Mouse (Mus musculus): Measurements from ENCODE around the gene Slc38a7. TPM values are rescaled to one million over a fixed set of nuclear protein-coding genes. Genes with fewer than 3 reads are reported as not detected.

Slc38a7 gene
- polyA plus RNA-seq, 1 experiment from 2014 or later = 17.5 TPM

DNA sequence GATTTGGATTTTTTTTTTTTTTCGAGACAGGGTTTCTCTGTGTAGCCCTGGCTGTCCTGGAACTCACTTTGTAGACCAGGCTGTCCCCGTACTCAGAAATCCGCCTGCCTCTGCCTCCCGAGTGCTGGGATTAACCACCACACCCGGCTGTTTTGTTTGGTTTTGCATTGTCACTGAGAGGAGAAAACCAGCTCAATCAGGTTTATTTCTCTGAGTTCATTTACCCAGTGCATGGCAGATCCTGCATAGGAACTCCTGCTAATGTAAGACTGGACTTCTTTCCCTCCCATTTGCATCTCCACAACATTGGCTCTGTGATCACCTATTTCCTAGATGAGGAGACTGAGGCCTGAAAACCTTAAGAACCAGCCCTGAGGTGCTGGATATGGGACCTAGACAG is 31.2 kb downstream of the Slc38a7 start:
- 83% methylated on average over 5 of the region's 5 CpGs for WGBS
- no peaks in the 10 kb centered on the region for H3K9me3 ChIP-seq
- H3K9ac ChIP-seq = no peak overlapping the region
- H3K4me3 ChIP-seq = no peak overlapping the region
- H3K4me1 ChIP-seq = no peaks in the 10 kb centered on the region
- no peaks in the 10 kb centered on the region for H3K36me3 ChIP-seq
- H3K27ac ChIP-seq = no peak overlapping the region
- H3K4me2 ChIP-seq = no peak overlapping the region
- no peak for ATAC-seq (ENCODE audit: insufficient number of reproducible peaks, insufficient read depth, low FRiP score, low TSS enrichment, low read depth)
- H3K27me3 ChIP-seq = no peaks in the 10 kb centered on the region

DNA sequence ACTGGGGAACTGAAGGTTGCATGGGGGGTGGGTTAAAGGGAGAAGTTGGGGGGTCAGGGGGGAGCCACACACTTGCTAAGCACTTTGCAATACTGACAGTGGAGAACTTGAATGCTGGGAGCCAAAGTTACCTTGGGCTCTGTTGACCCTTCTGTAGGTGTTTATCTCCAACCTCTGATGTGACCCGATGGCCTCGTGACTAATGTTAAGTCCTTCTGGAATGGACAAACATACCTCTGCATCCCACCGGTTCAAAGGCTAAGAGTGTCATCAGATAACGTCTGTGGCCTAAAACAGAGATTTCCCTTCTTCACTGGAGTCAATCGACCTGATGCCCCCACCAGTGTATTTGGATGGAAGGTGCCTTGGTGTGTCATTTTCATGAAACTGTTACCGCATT is 32.1 kb downstream of the Slc38a7 start:
- Histone ChIP-seq H3K36me3 (no peaks in the 10 kb centered on the region), H3K27ac (no peak overlapping the region), H3K4me3 (no peak overlapping the region), H3K27me3 (no peaks in the 10 kb centered on the region), H3K4me2 (no peak overlapping the region), H3K9me3 (no peaks in the 10 kb centered on the region), H3K4me1 (0 out of 2 replicates have a peak, but pooled peaks cover 2% of the 10 kb centered on the region), H3K9ac (no peak overlapping the region)
- no peak for ATAC-seq (ENCODE audit: insufficient number of reproducible peaks, insufficient read depth, low FRiP score, low TSS enrichment, low read depth)
- WGBS = 87% methylated on average over 6 of the region's 6 CpGs

DNA sequence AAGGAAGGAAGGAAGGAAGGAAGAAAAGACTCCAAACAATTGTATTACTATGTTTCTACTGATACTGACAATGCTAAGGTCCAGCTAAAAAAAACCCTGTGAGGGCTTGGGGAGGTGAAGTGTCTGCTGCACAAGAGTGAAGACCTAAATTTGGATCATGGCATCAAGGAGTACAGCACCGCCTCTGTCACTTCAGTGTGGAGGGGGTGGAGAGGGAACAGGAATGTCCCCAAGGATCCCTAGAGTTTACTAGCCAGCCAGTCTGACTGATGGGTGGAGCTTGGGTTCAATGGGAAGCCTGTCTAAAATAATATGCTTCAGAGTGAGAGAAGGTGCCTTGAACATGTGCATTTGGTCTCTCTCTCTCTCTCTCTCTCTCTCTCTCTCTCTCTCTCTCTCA is 35.1 kb downstream of the Slc38a7 start:
- H3K4me2 ChIP-seq = no peak overlapping the region
- 23% methylated on average over 1 of the region's 1 CpGs for WGBS
- 0 out of 2 replicates have a peak, but pooled peaks cover 5% of the 10 kb centered on the region for H3K4me1 ChIP-seq
- H3K9me3 ChIP-seq = no peaks in the 10 kb centered on the region
- H3K9ac ChIP-seq = no peak overlapping the region
- no peaks in the 10 kb centered on the region for H3K36me3 ChIP-seq
- ATAC-seq (ENCODE audit: insufficient number of reproducible peaks, insufficient read depth, low FRiP score, low TSS enrichment, low read depth) = no peak
- H3K27ac ChIP-seq = no peak overlapping the region
- no peak overlapping the region for H3K4me3 ChIP-seq
- H3K27me3 ChIP-seq = no peaks in the 10 kb centered on the region

DNA sequence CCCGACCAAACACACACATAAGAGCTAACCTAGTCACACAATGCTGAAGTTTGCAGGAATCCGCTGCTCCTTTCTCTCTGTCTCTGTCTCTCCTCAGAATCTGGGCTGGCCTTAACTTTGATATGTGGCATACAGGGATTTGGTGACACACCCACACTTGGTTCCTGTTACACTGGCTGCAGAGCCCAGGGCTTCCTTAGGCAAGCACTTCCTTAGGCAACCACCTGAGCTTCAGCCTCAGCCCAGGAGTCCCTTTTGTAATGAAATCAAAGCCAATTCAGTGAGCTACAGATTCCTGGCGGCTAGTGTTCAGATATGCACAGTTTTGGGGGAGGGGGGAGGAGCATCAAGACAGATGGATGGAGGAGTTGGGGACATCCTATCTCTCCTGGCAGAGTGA is 35.7 kb downstream of the Slc38a7 start:
- H3K4me2 ChIP-seq = no peak overlapping the region
- H3K9ac ChIP-seq = no peak overlapping the region
- no peak overlapping the region for H3K27ac ChIP-seq
- no peak for ATAC-seq (ENCODE audit: insufficient number of reproducible peaks, insufficient read depth, low FRiP score, low TSS enrichment, low read depth)
- H3K36me3 ChIP-seq = no peaks in the 10 kb centered on the region
- H3K9me3 ChIP-seq = no peaks in the 10 kb centered on the region
- H3K27me3 ChIP-seq = no peaks in the 10 kb centered on the region
- H3K4me3 ChIP-seq = no peak overlapping the region
- 0 out of 2 replicates have a peak, but pooled peaks cover 5% of the 10 kb centered on the region for H3K4me1 ChIP-seq
- 64% methylated on average over 3 of the region's 3 CpGs for WGBS

DNA sequence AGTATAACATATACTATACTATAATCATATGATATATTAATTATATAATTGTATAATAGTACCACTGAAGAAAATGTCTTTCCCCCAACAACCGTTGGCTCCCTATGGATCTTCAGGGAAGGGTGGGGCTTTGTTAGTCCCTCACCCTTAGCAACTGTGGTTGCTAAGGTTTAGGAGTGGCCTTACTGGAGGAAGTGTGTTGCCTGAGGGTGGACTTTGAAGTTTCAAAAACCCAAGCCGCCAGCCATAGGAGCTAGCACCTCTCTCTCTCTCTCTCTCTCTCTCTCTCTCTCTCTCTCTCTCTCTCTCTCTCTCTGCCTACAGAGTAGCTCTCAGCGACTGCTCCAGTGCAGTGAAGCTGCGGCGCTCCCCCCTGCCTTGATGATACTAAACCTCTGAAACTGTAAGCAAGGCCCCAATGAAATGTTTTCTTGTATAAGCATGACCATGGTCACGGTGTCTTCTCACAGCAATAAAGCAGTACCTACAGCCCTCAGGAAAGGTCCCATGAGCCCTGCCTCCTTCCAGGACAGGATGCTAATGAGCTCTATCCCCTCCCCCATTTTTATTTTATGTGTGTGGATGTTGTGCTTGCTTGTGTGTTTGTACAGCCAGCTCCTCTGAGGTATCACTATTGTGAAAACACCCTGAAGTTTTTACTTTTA is 37.2 kb downstream of the Slc38a7 start:
- WGBS = 37% methylated on average over 6 of the region's 6 CpGs

DNA sequence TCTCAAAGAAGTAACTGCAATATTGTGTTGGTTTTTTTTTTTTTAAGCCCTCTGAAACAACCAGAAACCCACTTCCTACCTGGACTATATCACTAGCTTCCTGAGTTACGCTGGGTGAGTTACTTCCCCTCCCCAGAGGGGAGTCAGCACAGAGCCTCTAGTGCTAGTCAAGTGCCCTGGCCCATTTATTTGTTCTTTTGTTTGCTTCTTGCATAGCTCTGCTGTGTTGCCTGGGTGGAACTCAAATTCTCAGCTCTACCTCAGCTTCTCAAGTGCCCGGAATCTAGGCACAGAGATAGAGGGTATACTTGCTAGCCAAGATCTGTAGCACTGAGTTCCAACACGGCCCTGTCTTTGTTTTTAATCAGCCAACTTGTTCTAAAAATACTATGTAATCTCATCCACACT is 43.2 kb downstream of the Slc38a7 start:
- WGBS = 64% methylated on average over 3 of the region's 3 CpGs
- no peak for ATAC-seq (ENCODE audit: insufficient number of reproducible peaks, insufficient read depth, low FRiP score, low TSS enrichment, low read depth)
- no peak overlapping the region for H3K9ac ChIP-seq
- H3K4me3 ChIP-seq = no peak overlapping the region
- peaks cover 10% of the 10 kb centered on the region for H3K4me1 ChIP-seq
- H3K36me3 ChIP-seq = no peaks in the 10 kb centered on the region
- H3K9me3 ChIP-seq = no peaks in the 10 kb centered on the region
- H3K27me3 ChIP-seq = no peaks in the 10 kb centered on the region
- H3K4me2 ChIP-seq = no peak overlapping the region
- H3K27ac ChIP-seq = no peak overlapping the region

More for the DNA sequence above, 37.2 kb downstream of the Slc38a7 start:
- Histone ChIP-seq H3K4me3 (no peak overlapping the region), H3K9me3 (no peaks in the 10 kb centered on the region), H3K4me2 (no peak overlapping the region), H3K9ac (no peak overlapping the region), H3K27me3 (no peaks in the 10 kb centered on the region), H3K27ac (no peak overlapping the region), H3K4me1 (0 out of 2 replicates have a peak, but pooled peaks cover 5% of the 10 kb centered on the region), H3K36me3 (no peaks in the 10 kb centered on the region)
- ATAC-seq (ENCODE audit: insufficient number of reproducible peaks, insufficient read depth, low FRiP score, low TSS enrichment, low read depth) = no peak

DNA sequence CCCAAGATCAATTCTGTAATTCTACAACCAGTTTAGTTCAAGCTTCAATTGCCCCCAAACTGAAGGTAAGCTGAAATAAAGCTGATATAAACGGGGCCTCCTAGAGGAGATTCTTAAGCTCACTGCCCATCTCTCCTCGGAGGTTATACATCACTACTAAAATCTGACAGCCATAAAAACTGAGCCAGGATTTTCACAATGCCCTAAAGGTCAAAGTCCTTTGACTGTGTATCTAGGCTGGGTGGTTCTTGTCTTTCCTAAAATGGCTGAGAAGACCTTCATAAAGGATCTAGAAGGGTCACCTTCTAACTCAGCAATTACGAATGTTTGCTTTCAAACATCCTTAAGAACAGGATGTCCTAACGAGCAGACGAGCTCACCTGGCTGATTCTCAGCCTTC is 44.2 kb downstream of the Slc38a7 start:
- Histone ChIP-seq H3K27ac (no peak overlapping the region), H3K4me1 (peaks cover 16% of the 10 kb centered on the region), H3K4me3 (no peak overlapping the region), H3K4me2 (no peak overlapping the region), H3K9me3 (no peaks in the 10 kb centered on the region), H3K9ac (no peak overlapping the region), H3K27me3 (no peaks in the 10 kb centered on the region), H3K36me3 (peaks cover 4% of the 10 kb centered on the region)
- no peak for ATAC-seq (ENCODE audit: insufficient number of reproducible peaks, insufficient read depth, low FRiP score, low TSS enrichment, low read depth)
- 79% methylated on average over 5 of the region's 5 CpGs for WGBS

DNA sequence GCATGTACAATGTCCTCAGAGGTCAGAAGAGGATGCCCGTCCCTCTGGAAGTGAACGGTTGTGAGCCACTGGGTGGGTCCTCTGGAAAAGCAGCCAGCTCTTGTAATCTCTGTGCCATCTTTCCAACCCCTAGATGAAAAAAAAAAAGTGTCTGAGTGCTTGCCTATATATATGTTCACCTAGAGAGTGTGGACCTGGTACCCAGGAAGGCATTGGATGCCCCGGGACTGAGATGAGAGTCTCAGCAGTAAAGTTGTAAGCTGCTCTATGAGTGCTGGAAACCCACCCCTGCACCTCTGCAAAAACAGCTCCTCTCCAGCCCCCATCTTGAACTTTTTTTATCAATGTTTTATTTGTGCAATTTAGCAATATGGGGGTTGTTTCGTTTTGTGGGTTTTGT is 44.7 kb downstream of the Slc38a7 start:
- no peak overlapping the region for H3K9ac ChIP-seq
- no peaks in the 10 kb centered on the region for H3K27me3 ChIP-seq
- no peak overlapping the region for H3K4me3 ChIP-seq
- no peak for ATAC-seq (ENCODE audit: insufficient number of reproducible peaks, insufficient read depth, low FRiP score, low TSS enrichment, low read depth)
- no peaks in the 10 kb centered on the region for H3K9me3 ChIP-seq
- H3K27ac ChIP-seq = no peak overlapping the region
- H3K36me3 ChIP-seq = peaks cover 4% of the 10 kb centered on the region
- H3K4me1 ChIP-seq = peaks cover 16% of the 10 kb centered on the region
- no peak overlapping the region; the same call in 1 of the 2 replicates for H3K4me2 ChIP-seq
- WGBS = 89% methylated on average over 4 of the region's 4 CpGs

DNA sequence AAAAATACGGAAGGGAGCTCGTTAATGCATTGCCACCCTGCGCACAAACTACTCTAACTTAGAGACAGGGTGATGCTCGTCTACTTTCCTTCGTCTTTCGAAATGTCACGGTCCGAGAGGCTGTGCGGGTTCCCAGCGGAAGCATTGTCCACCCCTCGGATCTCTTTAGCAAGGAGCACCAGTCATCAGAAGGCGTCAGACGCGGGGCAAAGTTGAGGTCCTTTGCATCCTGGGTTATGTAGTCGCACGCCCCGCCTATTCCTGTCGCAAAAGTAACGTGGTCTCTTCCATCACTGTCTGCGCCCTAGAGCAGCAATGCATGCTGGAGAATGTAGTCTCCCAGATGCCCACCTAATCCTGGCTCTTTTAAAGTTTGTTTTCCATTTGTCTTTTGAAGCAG is 45.5 kb downstream of the Slc38a7 start:
- no peaks in the 10 kb centered on the region for H3K9me3 ChIP-seq
- H3K27ac ChIP-seq = peak overlapping the region; percentile 95
- 0% methylated on average over 20 of the region's 20 CpGs for WGBS
- peak; percentile 91 for ATAC-seq (ENCODE audit: insufficient number of reproducible peaks, insufficient read depth, low FRiP score, low TSS enrichment, low read depth)
- H3K9ac ChIP-seq = peak overlapping the region; percentile 99
- H3K4me2 ChIP-seq = peak overlapping the region; percentile 92
- peaks cover 4% of the 10 kb centered on the region for H3K36me3 ChIP-seq
- H3K27me3 ChIP-seq = no peaks in the 10 kb centered on the region
- H3K4me1 ChIP-seq = peaks cover 16% of the 10 kb centered on the region
- H3K4me3 ChIP-seq = peak overlapping the region; percentile 99

DNA sequence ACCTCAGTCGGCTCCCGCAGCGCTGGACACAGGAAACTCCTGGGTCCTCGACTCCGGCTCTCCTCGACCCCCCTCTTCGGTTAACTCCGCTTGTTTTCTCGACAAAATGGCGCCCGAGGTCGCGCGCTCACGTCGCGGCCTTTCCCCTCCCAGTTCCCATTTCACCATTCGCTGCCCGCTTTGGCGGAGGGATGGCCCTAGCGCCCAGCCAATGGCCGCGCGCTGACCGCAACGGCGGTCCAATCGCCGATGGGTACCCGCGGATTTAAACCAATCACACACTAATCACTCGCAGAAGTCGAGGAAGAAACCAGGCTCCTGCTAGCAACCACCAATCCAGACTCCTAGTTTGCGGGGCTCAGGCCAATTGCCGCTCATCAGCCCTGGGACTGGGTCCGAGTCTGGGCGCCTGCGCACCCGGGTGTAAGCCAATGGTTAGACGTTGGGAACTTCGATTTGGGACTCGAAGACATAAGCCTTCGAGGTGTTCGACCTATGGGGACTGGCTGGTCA is 46.0 kb downstream of the Slc38a7 start, which contains the start of gene Cnot1:
Cnot1 (minus strand) TSS at position 134 of the 513 bp plus-strand sequence.
- peak within 1 kb of the TSS; percentile 99 for H3K4me3 ChIP-seq
- no peaks in the 10 kb centered on the region for H3K9me3 ChIP-seq
- peak within 1 kb of the TSS; percentile 99 for H3K9ac ChIP-seq
- H3K4me1 ChIP-seq = peaks cover 16% of the 10 kb centered on the region
- no peaks in the 10 kb centered on the region for H3K27me3 ChIP-seq
- H3K36me3 ChIP-seq = peaks cover 6% of the 10 kb centered on the region
- peak within 1 kb of the TSS; percentile 92 for H3K4me2 ChIP-seq
- WGBS = under 1% methylated on average over 44 of the region's 44 CpGs
- H3K27ac ChIP-seq = peak within 1 kb of the TSS; percentile 95
- peak; percentile 94 for ATAC-seq (ENCODE audit: insufficient number of reproducible peaks, insufficient read depth, low FRiP score, low TSS enrichment, low read depth)

DNA sequence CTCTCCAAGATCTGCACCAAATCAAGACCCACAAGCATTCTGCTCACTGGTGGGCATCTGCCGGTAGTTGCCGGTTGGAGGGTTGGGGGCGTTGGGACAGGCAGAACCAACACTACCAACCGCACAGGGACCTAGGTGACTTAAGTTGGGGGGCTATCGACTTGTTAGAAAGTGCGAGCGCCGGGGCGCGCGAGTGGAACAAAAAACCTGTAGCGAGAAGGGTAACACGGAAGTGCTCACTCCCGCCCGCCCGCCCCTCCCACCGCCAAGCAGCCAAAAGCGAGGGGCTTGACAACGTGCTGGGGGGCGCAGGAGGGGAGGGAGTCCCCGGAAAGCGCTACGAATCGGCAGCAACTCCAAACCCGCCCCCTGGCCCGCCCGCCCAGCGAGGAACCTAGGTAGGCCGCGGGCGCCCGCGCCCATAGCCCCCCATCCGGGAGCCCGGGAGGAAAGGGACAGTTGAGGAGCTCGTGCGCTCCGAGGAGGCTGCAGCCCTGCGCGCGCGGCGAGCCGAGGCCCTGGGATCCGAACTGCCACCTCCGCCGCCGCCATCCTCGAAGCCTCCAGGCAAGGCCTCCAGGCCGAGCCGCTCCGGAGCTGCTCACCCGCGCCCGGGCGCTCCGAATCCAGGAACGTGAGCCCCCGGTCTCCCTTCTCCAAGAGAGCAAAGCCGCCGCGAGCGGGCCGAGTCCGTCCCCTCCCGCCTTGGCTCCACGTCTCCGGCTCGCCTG is 46.7 kb downstream of the Slc38a7 start:
- ATAC-seq (ENCODE audit: insufficient number of reproducible peaks, insufficient read depth, low FRiP score, low TSS enrichment, low read depth) = no peak
- Histone ChIP-seq H3K27ac (peak overlapping the region; percentile 95), H3K9me3 (no peaks in the 10 kb centered on the region), H3K9ac (peak overlapping the region; percentile 99), H3K4me3 (peak overlapping the region; percentile 99), H3K4me2 (peak overlapping the region; percentile 92), H3K36me3 (peaks cover 13% of the 10 kb centered on the region), H3K4me1 (peaks cover 21% of the 10 kb centered on the region), H3K27me3 (no peaks in the 10 kb centered on the region)
- WGBS = under 1% methylated on average over 65 of the region's 69 CpGs

DNA sequence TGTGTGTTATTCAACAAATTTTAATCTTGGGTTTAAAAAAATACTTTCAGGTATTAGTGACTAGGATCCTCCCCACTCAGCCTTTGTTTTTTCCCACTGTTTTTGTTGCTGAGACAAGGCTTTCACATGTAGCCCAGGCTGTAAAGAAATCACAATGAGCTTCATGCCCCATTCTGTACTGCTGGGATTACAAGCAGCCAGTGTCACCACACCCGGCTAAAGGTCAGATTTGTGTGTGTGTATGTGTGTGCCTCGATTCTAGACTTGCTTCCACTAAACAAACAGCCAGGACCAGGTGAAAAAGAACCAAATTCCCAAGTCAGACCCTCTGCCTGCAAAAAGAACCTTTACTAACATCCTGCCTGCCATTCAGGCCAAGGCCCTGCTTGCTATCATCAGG is 47.9 kb downstream of the Slc38a7 start:
- H3K9ac ChIP-seq = peak overlapping the region; percentile 99
- WGBS = 74% methylated on average over 2 of the region's 2 CpGs

More for the DNA sequence above, 47.9 kb downstream of the Slc38a7 start:
- Histone ChIP-seq H3K36me3 (peaks cover 22% of the 10 kb centered on the region), H3K4me1 (peaks cover 23% of the 10 kb centered on the region), H3K4me2 (peak overlapping the region; percentile 92), H3K4me3 (peak overlapping the region; percentile 99), H3K27me3 (no peaks in the 10 kb centered on the region), H3K9me3 (no peaks in the 10 kb centered on the region), H3K27ac (no peak overlapping the region)
- no peak for ATAC-seq (ENCODE audit: insufficient number of reproducible peaks, insufficient read depth, low FRiP score, low TSS enrichment, low read depth)
